Mouse (Mus musculus): Measurements from ENCODE around the gene Dclk1. TPM values are rescaled to one million over a fixed set of nuclear protein-coding genes. Genes with fewer than 3 reads are reported as not detected.

Gene Dclk1
- polyA plus RNA-seq, 1 experiment from 2014 or later = 9.5 TPM

- Histone ChIP-seq H3K4me3 (ENCODE audit: control insufficient read depth in 1 of 2, insufficient read depth in 1 of 2, low read depth in 1 of 2, low read length in 2 of 2) (peak overlapping the region; percentile 57 to 68), H3K27me3 (ENCODE audit: control insufficient read depth, insufficient read depth, low read length) (peaks cover 4% of the 10 kb centered on the region; the same call in 1 of the 2 replicates), H3K9me3 (ENCODE audit: control insufficient read depth, low read length) (no peaks in the 10 kb centered on the region), H3K4me1 (ENCODE audit: control insufficient read depth in 2 of 2, insufficient read depth in 2 of 2, low read length in 2 of 2) (peaks cover 6 to 10% of the 10 kb centered on the region in 2 experiments; a peak in 3 of 4 replicates), H3K9ac (ENCODE audit: low read length) (peak overlapping the region; percentile 70), H3K36me3 (ENCODE audit: control insufficient read depth, insufficient read depth, low read length) (no peaks in the 10 kb centered on the region), H3K4me2 (ENCODE audit: low read length) (peak overlapping the region; percentile 98), H3K27ac (replicated peaks in 1 of 2; ENCODE audit: control insufficient read depth in 1 of 2, insufficient read depth in 1 of 2, low read depth in 2 of 2, low read length in 2 of 2) (0 out of 4 replicates have a peak overlapping the region, but pooled peaks of 1 of the 2 experiments have one; percentile 19)
- peak; percentile 75 for ATAC-seq (ENCODE audit: insufficient number of reproducible peaks, insufficient read depth, low FRiP score, low read depth)
- 2% methylated on average over 41 of the region's 45 CpGs for WGBS
These were observed 375 bp downstream of the Dclk1 start for GRCm38 (mm10) chr3:55242422-55243055.

DNA sequence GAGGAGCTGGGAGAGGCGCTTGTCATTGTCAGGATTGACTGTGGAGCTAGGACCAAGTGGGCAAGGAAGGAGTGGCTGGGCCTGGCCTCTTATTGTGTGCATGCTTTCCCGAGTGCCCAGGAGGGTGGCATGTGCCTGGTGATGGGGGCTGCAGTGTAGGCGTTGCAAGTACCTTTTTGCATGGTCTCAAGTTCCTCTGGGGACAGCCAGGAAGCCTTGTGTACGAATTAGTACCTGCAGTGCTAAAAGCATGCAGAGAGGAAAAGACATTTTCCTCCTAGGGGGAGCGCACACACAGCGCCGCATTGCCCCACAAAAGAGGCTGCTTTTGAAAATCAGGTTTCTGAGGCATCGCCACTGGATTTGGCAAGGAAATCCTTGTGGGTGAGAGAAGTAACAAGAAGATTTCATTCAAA, 900 bp downstream of the Dclk1 start:
- peaks cover 6 to 10% of the 10 kb centered on the region in 2 experiments; a peak in 3 of 4 replicates for H3K4me1 ChIP-seq (ENCODE audit: control insufficient read depth in 2 of 2, insufficient read depth in 2 of 2, low read length in 2 of 2)
- no peak for ATAC-seq (ENCODE audit: insufficient number of reproducible peaks, insufficient read depth, low FRiP score, low read depth)
- 4% methylated on average over 8 of the region's 8 CpGs for WGBS
- 0 out of 4 replicates have a peak overlapping the region, but pooled peaks of 1 of the 2 experiments have one; percentile 19 for H3K27ac ChIP-seq (replicated peaks in 1 of 2; ENCODE audit: control insufficient read depth in 1 of 2, insufficient read depth in 1 of 2, low read depth in 2 of 2, low read length in 2 of 2)
- no peaks in the 10 kb centered on the region for H3K36me3 ChIP-seq (ENCODE audit: control insufficient read depth, insufficient read depth, low read length)
- peaks cover 4% of the 10 kb centered on the region; the same call in 1 of the 2 replicates for H3K27me3 ChIP-seq (ENCODE audit: control insufficient read depth, insufficient read depth, low read length)
- H3K9me3 ChIP-seq (ENCODE audit: control insufficient read depth, low read length) = no peaks in the 10 kb centered on the region
- H3K9ac ChIP-seq (ENCODE audit: low read length) = peak overlapping the region; percentile 70
- H3K4me3 ChIP-seq (ENCODE audit: control insufficient read depth in 1 of 2, insufficient read depth in 1 of 2, low read depth in 1 of 2, low read length in 2 of 2) = peak overlapping the region; percentile 57 to 68
- H3K4me2 ChIP-seq (ENCODE audit: low read length) = peak overlapping the region; percentile 98

DNA sequence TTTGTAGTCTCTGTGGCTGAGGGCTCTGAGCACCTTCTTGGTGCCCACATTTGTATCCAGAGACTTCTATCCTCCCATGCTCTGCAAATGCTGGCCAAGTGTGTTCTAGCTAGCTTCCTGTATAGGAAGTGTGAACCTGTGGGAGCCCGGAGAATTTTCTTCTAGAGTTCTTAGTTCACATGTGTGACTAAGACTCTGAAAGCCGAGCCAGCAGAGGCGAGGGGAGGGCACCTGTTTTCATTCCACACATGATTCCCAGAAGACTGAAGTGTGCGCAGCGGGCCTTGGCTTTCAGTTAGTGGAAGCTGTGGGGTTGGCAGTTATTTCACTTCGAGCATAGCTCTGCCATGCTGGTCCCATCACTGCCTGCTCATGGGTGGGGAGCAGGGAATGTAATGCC, 1.9 kb downstream of the Dclk1 start:
- no peak for ATAC-seq (ENCODE audit: insufficient number of reproducible peaks, insufficient read depth, low FRiP score, low read depth)
- H3K27ac ChIP-seq (replicated peaks in 1 of 2; ENCODE audit: control insufficient read depth in 1 of 2, insufficient read depth in 1 of 2, low read depth in 2 of 2, low read length in 2 of 2) = no peak overlapping the region
- H3K4me2 ChIP-seq (ENCODE audit: low read length) = no peak overlapping the region
- 82% methylated on average over 6 of the region's 6 CpGs for WGBS
- no peak overlapping the region for H3K4me3 ChIP-seq (ENCODE audit: control insufficient read depth in 1 of 2, insufficient read depth in 1 of 2, low read depth in 1 of 2, low read length in 2 of 2)
- H3K4me1 ChIP-seq (ENCODE audit: control insufficient read depth in 2 of 2, insufficient read depth in 2 of 2, low read length in 2 of 2) = peaks cover 6 to 10% of the 10 kb centered on the region in 2 experiments; a peak in 3 of 4 replicates
- H3K36me3 ChIP-seq (ENCODE audit: control insufficient read depth, insufficient read depth, low read length) = no peaks in the 10 kb centered on the region
- no peak overlapping the region for H3K9ac ChIP-seq (ENCODE audit: low read length)
- H3K9me3 ChIP-seq (ENCODE audit: control insufficient read depth, low read length) = no peaks in the 10 kb centered on the region
- peaks cover 4% of the 10 kb centered on the region; the same call in 1 of the 2 replicates for H3K27me3 ChIP-seq (ENCODE audit: control insufficient read depth, insufficient read depth, low read length)

DNA sequence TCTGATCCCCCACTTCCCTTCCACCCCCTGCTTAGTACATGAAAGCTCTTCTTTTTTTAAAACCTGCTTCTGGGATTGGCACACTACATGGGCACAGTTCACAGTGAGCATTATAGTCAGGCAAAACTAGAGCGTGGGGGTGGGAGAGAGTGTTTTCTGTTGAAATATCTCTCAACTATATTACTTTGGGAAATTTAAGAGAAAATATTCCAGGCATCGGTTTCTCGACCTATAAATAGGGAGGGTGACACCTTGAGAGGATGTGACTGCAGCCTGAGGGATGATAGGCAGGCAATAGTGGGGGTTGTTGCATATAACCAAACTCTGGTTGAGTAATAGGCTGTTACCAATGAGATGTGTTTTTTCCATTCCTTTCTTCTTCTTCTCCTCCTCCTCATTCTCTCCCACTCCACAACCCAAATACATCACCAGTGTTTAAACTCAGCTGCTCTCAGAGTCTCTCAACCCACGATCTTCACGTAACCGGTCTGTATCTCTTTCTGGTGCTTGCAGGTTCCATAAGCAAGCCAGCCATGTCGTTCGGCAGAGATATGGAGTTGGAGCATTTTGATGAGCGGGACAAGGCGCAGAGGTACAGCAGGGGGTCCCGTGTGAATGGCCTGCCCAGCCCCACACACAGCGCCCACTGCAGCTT, 4.6 kb downstream of the Dclk1 start:
- 84% methylated on average over 12 of the region's 12 CpGs for WGBS
- ATAC-seq (ENCODE audit: insufficient number of reproducible peaks, insufficient read depth, low FRiP score, low read depth) = no peak
- H3K4me1 ChIP-seq (ENCODE audit: control insufficient read depth in 2 of 2, insufficient read depth in 2 of 2, low read length in 2 of 2) = peaks cover 6 to 10% of the 10 kb centered on the region in 2 experiments; a peak in 3 of 4 replicates
- no peak overlapping the region for H3K4me3 ChIP-seq (ENCODE audit: control insufficient read depth in 1 of 2, insufficient read depth in 1 of 2, low read depth in 1 of 2, low read length in 2 of 2)
- no peak overlapping the region for H3K9ac ChIP-seq (ENCODE audit: low read length)
- H3K9me3 ChIP-seq (ENCODE audit: control insufficient read depth, low read length) = no peaks in the 10 kb centered on the region
- H3K4me2 ChIP-seq (ENCODE audit: low read length) = no peak overlapping the region
- no peak overlapping the region for H3K27ac ChIP-seq (replicated peaks in 1 of 2; ENCODE audit: control insufficient read depth in 1 of 2, insufficient read depth in 1 of 2, low read depth in 2 of 2, low read length in 2 of 2)
- H3K36me3 ChIP-seq (ENCODE audit: control insufficient read depth, insufficient read depth, low read length) = no peaks in the 10 kb centered on the region
- peaks cover 4% of the 10 kb centered on the region; the same call in 1 of the 2 replicates for H3K27me3 ChIP-seq (ENCODE audit: control insufficient read depth, insufficient read depth, low read length)

- Histone ChIP-seq H3K4me3 (ENCODE audit: control insufficient read depth in 1 of 2, insufficient read depth in 1 of 2, low read depth in 1 of 2, low read length in 2 of 2) (no peak overlapping the region), H3K36me3 (ENCODE audit: control insufficient read depth, insufficient read depth, low read length) (no peaks in the 10 kb centered on the region), H3K27me3 (ENCODE audit: control insufficient read depth, insufficient read depth, low read length) (no peaks in the 10 kb centered on the region), H3K27ac (replicated peaks in 1 of 2; ENCODE audit: control insufficient read depth in 1 of 2, insufficient read depth in 1 of 2, low read depth in 2 of 2, low read length in 2 of 2) (no peak overlapping the region), H3K9me3 (ENCODE audit: control insufficient read depth, low read length) (no peaks in the 10 kb centered on the region), H3K4me1 (ENCODE audit: control insufficient read depth in 2 of 2, insufficient read depth in 2 of 2, low read length in 2 of 2) (peaks cover 3 to 6% of the 10 kb centered on the region in 2 experiments; a peak in 2 of 4 replicates), H3K9ac (ENCODE audit: low read length) (no peak overlapping the region), H3K4me2 (ENCODE audit: low read length) (no peak overlapping the region)
- WGBS = 92% methylated on average over 3 of the region's 3 CpGs
- no peak for ATAC-seq (ENCODE audit: insufficient number of reproducible peaks, insufficient read depth, low FRiP score, low read depth)
These were observed 5.9 kb downstream of the Dclk1 start for GRCm38 (mm10) chr3:55248048-55248447.

DNA sequence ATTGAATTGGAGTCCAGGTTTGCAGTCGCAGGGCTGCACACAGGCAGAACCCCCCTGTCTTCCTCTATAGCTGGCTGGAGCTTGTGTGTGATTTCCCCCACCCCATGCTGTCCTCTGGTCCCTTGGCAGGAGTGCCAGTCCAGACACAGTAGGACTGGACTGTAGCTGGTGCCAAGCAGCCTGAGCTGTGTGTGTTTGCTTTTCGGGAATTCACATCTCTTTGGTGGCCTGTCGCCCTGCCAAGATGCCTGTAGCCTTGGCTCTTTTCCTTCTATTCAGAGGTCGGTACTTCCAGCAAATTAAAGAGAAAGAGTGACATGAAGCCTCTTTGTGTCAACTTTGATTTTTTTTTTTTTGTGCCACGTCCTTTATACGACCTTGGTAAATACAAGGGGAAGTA, 6.3 kb downstream of the Dclk1 start:
- no peak; the same call in 1 of the 2 replicates for ATAC-seq (ENCODE audit: insufficient number of reproducible peaks, insufficient read depth, low FRiP score, low read depth)
- 0 out of 4 replicates have a peak, but pooled peaks cover 0 to 2% of the 10 kb centered on the region in 2 experiments for H3K4me1 ChIP-seq (ENCODE audit: control insufficient read depth in 2 of 2, insufficient read depth in 2 of 2, low read length in 2 of 2)
- H3K27me3 ChIP-seq (ENCODE audit: control insufficient read depth, insufficient read depth, low read length) = no peaks in the 10 kb centered on the region
- H3K4me3 ChIP-seq (ENCODE audit: control insufficient read depth in 1 of 2, insufficient read depth in 1 of 2, low read depth in 1 of 2, low read length in 2 of 2) = no peak overlapping the region
- no peak overlapping the region for H3K27ac ChIP-seq (replicated peaks in 1 of 2; ENCODE audit: control insufficient read depth in 1 of 2, insufficient read depth in 1 of 2, low read depth in 2 of 2, low read length in 2 of 2)
- H3K9ac ChIP-seq (ENCODE audit: low read length) = no peak overlapping the region
- 65% methylated on average over 6 of the region's 6 CpGs for WGBS
- no peaks in the 10 kb centered on the region for H3K9me3 ChIP-seq (ENCODE audit: control insufficient read depth, low read length)
- H3K4me2 ChIP-seq (ENCODE audit: low read length) = no peak overlapping the region
- H3K36me3 ChIP-seq (ENCODE audit: control insufficient read depth, insufficient read depth, low read length) = no peaks in the 10 kb centered on the region

GRCm38 (mm10) chr3:55250631-55251030, 8.5 kb downstream of the Dclk1 start:
- no peaks in the 10 kb centered on the region for H3K27me3 ChIP-seq (ENCODE audit: control insufficient read depth, insufficient read depth, low read length)
- H3K9me3 ChIP-seq (ENCODE audit: control insufficient read depth, low read length) = no peaks in the 10 kb centered on the region
- no peak for ATAC-seq (ENCODE audit: insufficient number of reproducible peaks, insufficient read depth, low FRiP score, low read depth)
- no peak overlapping the region for H3K4me2 ChIP-seq (ENCODE audit: low read length)
- WGBS = 69% methylated on average over 2 of the region's 2 CpGs
- no peaks in the 10 kb centered on the region for H3K36me3 ChIP-seq (ENCODE audit: control insufficient read depth, insufficient read depth, low read length)
- no peak overlapping the region for H3K9ac ChIP-seq (ENCODE audit: low read length)
- no peak overlapping the region for H3K27ac ChIP-seq (replicated peaks in 1 of 2; ENCODE audit: control insufficient read depth in 1 of 2, insufficient read depth in 1 of 2, low read depth in 2 of 2, low read length in 2 of 2)
- H3K4me3 ChIP-seq (ENCODE audit: control insufficient read depth in 1 of 2, insufficient read depth in 1 of 2, low read depth in 1 of 2, low read length in 2 of 2) = no peak overlapping the region
- H3K4me1 ChIP-seq (ENCODE audit: control insufficient read depth in 2 of 2, insufficient read depth in 2 of 2, low read length in 2 of 2) = no peaks in the 10 kb centered on the region
